Mouse (Mus musculus) intestine, embryonic 14.5 days (tissue): ENCODE measurements around the gene Mdc1. TPM values are rescaled to one million over a fixed set of nuclear protein-coding genes. Genes with fewer than 3 reads are reported as not detected.

Source experiments
- ATAC-seq: fragments of 200-750 bp; cut with Nextera tagmentation; replicated peaks from 2 replicates; pipeline ENCODE4 v1.8.0; 2017; ENCODE audit warnings: low read depth, moderate number of reproducible peaks, moderate TSS enrichment, moderate library complexity; ENCODE audit not compliant: low FRiP score, low TSS enrichment
- DNase-seq: peaks from one replicate; pipeline ENCODE4 v3.0.0-alpha.2; 2018; ENCODE audit warnings: low spot score
- H3K27ac ChIP-seq: fragments of 300-500 bp; sonication (generic); 2 replicates; pipeline ENCODE4 v1.5.1; 2014; ENCODE audit warnings: low read depth, mild to moderate bottlenecking, control low read depth
- H3K27me3 ChIP-seq: fragments of 300-500 bp; sonication (generic); replicated peaks from 2 replicates; pipeline ENCODE4 v1.6.1; 2014; ENCODE audit warnings: low read length, control low read depth; ENCODE audit not compliant: control insufficient read depth, insufficient read depth
- H3K36me3 ChIP-seq: fragments of 300-500 bp; sonication (generic); 2 replicates; pipeline ENCODE4 v1.6.1; 2014; ENCODE audit warnings: low read length, control low read depth; ENCODE audit not compliant: control insufficient read depth, insufficient read depth
- H3K4me1 ChIP-seq: fragments of 300-500 bp; sonication (generic); replicated peaks from 2 replicates; pipeline ENCODE4 v1.6.1; 2014; ENCODE audit warnings: low read length, control low read depth, mixed read lengths; ENCODE audit not compliant: control insufficient read depth, insufficient read depth
- H3K4me2 ChIP-seq: fragments of 300-500 bp; sonication (generic); 2 replicates; pipeline ENCODE4 v1.6.1; 2014; ENCODE audit warnings: low read length
- H3K4me3 ChIP-seq: fragments of 300-500 bp; sonication (generic); 2 replicates; pipeline ENCODE4 v1.5.1; 2014; ENCODE audit warnings: low read depth, low read length, control low read depth, mixed read lengths
- H3K9ac ChIP-seq: fragments of 300-500 bp; sonication (generic); 2 replicates; pipeline ENCODE4 v1.6.1; 2014; ENCODE audit warnings: mild to moderate bottlenecking, low read length
- H3K9me3 ChIP-seq: fragments of 300-500 bp; sonication (generic); 2 replicates; pipeline ENCODE4 v1.6.1; 2016; ENCODE audit warnings: low read length, control low read depth; ENCODE audit not compliant: control insufficient read depth
- WGBS: fragments of 180-500 bp; shearing (Covaris S2); extraction: QIAGEN DNeasy Blood & Tissue Kit; methylation state at CpG from one replicate; pipeline ENCODE4 v1.1.7; 2014; 5-methylcytosine and 5-hydroxymethylcytosine counted together
- polyA plus RNA-seq: library from polyadenylated mRNA; unstranded; fragments of >200 nt; fragmentation: Nextera tagmentation; extraction: Ambion mirVana; gene quantifications from 2 replicates; pipeline ENCODE4 v1.2.1, GENCODE M21; 2014

Gene Mdc1
- polyA plus RNA-seq, 1 experiment from 2014 or later, result 16.6 TPM

DNA sequence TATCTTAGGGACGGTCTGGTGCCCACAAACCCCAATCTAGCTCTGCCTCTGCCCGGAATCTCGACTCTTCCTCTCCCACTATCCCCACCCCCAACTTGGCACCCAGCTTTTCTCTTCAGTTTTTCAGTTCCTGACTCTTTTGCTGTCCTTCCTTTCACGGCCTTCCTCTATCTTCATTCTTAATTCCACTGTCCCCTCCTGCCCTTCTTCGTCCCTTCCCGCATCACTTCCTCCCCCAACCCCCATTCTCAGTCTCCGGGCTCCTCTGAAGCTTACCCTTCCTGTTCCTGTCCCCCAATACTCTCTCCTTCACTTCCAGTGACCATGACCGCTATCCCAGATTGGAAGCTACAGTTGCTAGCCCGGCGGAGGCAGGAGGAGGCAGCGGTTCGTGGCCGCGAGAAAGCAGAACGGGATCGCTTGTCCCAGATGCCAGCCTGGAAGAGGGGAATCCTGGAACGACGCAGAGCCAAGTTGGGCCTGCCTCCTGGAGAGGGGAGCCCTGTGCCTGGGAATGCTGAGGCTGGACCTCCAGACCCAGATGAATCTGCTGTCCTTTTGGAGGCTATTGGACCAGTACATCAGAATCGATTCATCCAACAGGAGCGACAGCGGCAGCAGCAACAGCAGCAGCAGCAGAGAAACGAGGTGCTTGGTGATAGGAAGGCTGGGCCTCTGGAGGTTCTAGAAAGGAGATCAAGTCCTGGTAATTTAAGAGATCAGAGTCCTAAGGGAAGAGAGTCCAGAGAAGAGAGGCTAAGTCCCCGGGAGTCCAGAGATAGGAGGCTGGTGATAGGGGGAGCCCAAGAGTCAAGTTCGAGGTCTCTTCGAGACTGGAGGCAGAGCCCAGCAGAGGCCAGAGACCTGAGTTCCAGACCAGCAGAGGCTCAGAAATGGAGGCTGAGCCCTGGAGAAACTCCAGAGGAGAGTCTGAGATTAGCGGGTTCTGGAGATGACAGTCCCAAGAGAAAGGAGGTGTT, 25.9 kb downstream of the Mdc1 start:
- DNase-seq (peak; percentile 63), ATAC-seq (no peak)
- WGBS, result 13% methylated on average over 26 of the region's 26 CpGs
- H3K9ac ChIP-seq, result peak overlapping the region; percentile 62
- peaks cover 50% of the 10 kb centered on the region for H3K4me1 ChIP-seq
- no peaks in the 10 kb centered on the region for H3K27me3 ChIP-seq
- peak overlapping the region; percentile 96 for H3K27ac ChIP-seq
- peak overlapping the region; percentile 68 for H3K4me3 ChIP-seq
- H3K9me3 ChIP-seq, result 0 out of 2 replicates have a peak, but pooled peaks cover 5% of the 10 kb centered on the region
- H3K4me2 ChIP-seq, result peak overlapping the region; percentile 92
- peaks cover 8% of the 10 kb centered on the region for H3K36me3 ChIP-seq

DNA sequence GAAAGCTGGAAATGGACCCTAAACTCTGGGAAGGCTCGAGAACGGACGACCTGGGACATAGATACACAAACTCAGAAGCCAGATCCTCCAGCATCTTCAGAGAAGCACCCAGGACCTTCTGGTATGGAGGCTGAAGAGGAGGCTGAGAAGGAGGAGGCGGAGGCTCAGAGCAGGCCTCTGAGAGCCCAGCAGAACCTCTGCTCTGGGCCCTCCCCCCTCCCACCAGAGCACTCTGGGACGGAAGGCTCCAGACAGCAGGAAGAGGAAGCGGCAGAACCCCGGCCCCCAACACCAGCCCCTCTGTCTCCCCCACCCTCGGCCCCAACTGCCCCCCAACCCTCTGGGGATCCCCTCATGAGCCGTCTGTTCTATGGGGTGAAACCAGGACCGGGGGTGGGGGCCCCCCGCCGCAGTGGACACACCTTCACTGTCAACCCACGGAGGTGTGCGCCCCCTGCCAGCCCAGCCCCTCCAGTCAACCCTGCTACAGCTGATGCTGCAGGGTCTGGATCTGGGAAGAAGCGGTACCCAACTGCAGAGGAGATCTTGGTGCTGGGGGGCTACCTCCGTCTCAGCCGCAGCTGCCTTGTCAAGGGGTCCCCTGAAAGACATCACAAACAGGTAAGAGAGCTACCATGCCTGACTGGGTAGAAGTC, 27.0 kb downstream of the Mdc1 start:
- DNase-seq, result no peak
- WGBS, result 31% methylated on average over 17 of the region's 17 CpGs

DNA sequence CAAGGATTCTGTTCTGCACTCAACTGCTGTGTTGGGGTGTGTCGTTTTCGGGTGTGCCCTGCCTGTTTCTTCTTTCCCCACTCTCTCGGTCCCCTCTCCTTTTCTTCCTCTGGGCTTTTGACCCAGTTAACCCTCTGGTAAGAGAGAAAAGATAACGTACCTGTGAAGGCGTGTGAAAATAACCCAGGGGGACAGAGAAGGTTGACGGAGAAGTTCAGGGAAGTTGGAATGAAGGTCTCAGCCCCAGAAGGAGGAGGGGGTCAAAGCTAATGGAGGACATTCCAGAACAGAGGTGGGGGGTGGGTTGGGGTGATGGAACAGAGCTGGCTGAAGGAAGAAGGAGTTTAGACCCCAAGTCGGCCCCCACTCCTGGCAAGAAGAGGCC, 27.6 kb downstream of the Mdc1 start:
- ATAC-seq (no peak), DNase-seq (no peak)
- H3K4me1 ChIP-seq, result peaks cover 53% of the 10 kb centered on the region
- peak overlapping the region; percentile 77 for H3K27ac ChIP-seq
- peak overlapping the region; percentile 68 for H3K4me3 ChIP-seq
- H3K9ac ChIP-seq, result peak overlapping the region; percentile 62
- H3K9me3 ChIP-seq, result 0 out of 2 replicates have a peak, but pooled peaks cover 5% of the 10 kb centered on the region
- H3K27me3 ChIP-seq, result no peaks in the 10 kb centered on the region
- WGBS, result 6% methylated on average over 7 of the region's 7 CpGs
- peak overlapping the region; percentile 92 for H3K4me2 ChIP-seq
- peaks cover 9% of the 10 kb centered on the region for H3K36me3 ChIP-seq

More for the DNA sequence above, 27.0 kb downstream of the Mdc1 start:
- Histone ChIP-seq H3K4me1 (peaks cover 50% of the 10 kb centered on the region), H3K9me3 (0 out of 2 replicates have a peak, but pooled peaks cover 5% of the 10 kb centered on the region), H3K4me3 (peak overlapping the region; percentile 68), H3K27ac (peak overlapping the region; percentile 77; the same call in 1 of the 2 replicates), H3K27me3 (no peaks in the 10 kb centered on the region), H3K9ac (peak overlapping the region; percentile 62), H3K36me3 (peaks cover 8% of the 10 kb centered on the region), H3K4me2 (peak overlapping the region; percentile 92)
- no peak for ATAC-seq

DNA sequence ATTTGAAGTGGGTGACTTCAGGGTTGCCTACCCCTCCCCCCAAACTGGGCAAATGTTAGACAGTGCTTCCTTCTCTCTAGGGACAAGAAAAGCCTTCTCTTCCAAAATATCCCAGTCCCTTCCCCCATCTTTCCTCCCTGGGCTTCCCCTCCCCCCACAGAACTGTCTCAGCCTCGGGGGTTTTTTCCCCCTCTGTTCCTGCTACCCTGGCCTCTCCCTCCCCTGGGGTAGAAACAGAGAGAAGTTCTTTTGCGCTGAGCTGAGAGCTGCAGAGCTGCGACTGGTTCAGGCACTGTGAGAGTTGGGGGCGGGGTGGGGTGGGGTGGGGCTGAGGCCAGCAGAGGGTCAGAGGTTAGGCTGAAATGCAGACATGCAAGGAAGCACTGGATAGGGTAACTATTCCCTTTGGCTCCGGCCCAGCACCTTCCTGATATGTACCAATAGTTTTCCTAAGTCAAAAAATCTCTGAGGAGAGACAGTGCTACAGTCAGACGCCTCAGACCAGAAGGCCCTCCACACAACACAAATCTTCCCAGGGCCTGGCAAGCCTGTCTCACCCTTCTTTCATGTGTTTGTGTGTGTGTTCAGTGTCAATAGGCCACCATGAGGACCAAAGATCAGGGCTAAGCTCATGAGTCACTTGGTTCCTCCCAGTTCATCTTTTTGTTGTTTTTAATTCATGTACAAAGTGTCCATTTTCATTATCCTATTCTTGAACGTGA, 28.2 kb downstream of the Mdc1 start:
- DNase-seq (peak; percentile 57), ATAC-seq (no peak)
- Histone ChIP-seq H3K9ac (peak overlapping the region; percentile 62), H3K9me3 (0 out of 2 replicates have a peak, but pooled peaks cover 5% of the 10 kb centered on the region), H3K4me2 (peak overlapping the region; percentile 92), H3K27ac (peak overlapping the region; percentile 77), H3K4me1 (peaks cover 51% of the 10 kb centered on the region), H3K27me3 (no peaks in the 10 kb centered on the region), H3K36me3 (peaks cover 15% of the 10 kb centered on the region), H3K4me3 (peak overlapping the region; percentile 68)
- 4% methylated on average over 7 of the region's 7 CpGs for WGBS

DNA sequence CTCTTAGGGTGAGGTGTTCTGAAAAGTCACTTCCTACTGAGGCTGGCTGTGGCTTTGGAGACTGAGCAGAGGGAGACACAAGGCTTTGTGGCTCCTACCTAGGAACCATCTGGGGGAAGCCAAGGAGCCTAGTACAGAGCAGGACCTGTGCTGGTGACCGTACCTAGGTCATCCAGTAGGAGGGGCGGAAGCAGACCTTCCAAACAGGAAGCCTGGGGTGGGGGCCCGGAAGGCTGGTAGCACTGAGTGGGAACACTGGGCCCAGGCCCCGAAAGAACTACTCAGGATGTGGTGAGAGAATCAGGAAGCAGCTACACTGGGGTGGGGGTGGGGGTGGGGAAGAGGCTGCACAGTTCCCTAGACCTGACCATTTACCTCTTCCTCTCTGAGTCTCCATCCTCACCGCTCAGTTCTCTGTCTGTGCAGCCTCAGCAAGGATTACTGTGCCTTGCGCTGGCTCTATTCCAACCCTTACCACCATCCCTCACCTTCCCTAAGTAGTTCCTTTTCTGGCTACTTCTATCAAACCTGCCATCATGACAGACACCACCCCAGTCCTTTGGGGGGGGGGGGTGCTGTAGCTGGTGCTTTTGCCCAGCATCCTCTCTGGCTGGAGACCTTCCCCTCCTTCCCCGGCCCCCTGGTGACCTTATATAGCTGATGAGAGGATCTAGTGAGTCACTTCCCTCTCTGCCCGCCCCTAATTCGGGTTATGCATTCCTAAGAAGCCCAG, 29.0 kb downstream of the Mdc1 start:
- peak; percentile 56 for DNase-seq

DNA sequence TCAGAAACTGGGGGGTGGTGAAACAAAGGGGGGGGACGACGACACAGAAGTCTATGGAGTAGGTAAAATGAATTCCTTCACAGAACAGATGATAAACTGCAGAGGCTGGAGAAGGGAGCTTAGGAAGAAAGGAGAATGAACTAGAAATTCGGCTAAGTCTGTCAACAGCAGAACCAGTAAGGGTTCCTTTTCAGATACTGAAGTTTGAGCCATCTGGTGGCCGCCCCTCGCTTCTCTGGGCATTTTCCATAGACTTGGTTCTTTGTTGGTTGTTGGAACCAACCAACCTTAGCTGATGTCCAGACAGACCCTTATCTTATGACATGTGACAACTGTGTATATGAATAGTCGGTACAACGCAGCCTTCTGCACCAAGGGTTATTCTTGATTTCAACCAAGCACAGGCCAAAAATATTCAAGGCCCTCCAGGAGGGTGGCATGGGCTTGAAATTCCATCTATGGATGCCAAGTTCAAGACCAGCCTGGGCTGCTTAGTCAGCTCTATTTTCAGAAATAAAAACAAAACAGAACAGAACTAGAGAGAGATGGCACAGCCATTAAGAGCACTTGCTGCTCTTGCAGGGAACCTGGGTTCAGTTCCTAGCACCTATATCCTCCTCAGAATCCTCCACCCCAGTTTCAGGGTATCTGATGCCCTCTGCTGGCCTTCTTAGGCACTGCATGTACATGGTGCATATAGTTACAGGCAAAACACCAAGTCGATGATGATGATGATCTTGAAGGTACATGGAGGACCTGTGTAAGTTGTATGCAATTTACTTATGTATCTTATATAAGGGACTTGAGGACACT, 29.8 kb downstream of the Mdc1 start:
- Histone ChIP-seq H3K4me2 (peak overlapping the region; percentile 92), H3K9me3 (0 out of 2 replicates have a peak, but pooled peaks cover 5% of the 10 kb centered on the region), H3K36me3 (peaks cover 28% of the 10 kb centered on the region), H3K9ac (no peak overlapping the region), H3K4me3 (peak overlapping the region; percentile 68), H3K27ac (peak overlapping the region; percentile 77), H3K27me3 (no peaks in the 10 kb centered on the region), H3K4me1 (peaks cover 44% of the 10 kb centered on the region)
- ATAC-seq, result no peak
- 72% methylated on average over 8 of the region's 8 CpGs for WGBS
- DNase-seq, result no peak

More for the DNA sequence above, 29.0 kb downstream of the Mdc1 start:
- H3K4me3 ChIP-seq, result peak overlapping the region; percentile 68
- WGBS, result 35% methylated on average over 9 of the region's 9 CpGs
- H3K27ac ChIP-seq, result peak overlapping the region; percentile 77
- H3K9ac ChIP-seq, result peak overlapping the region; percentile 62; the same call in 1 of the 2 replicates
- peaks cover 23% of the 10 kb centered on the region for H3K36me3 ChIP-seq
- H3K4me1 ChIP-seq, result peaks cover 44% of the 10 kb centered on the region
- 0 out of 2 replicates have a peak, but pooled peaks cover 5% of the 10 kb centered on the region for H3K9me3 ChIP-seq
- H3K4me2 ChIP-seq, result peak overlapping the region; percentile 92
- ATAC-seq, result no peak; the same call in 1 of the 2 replicates
- H3K27me3 ChIP-seq, result no peaks in the 10 kb centered on the region

DNA sequence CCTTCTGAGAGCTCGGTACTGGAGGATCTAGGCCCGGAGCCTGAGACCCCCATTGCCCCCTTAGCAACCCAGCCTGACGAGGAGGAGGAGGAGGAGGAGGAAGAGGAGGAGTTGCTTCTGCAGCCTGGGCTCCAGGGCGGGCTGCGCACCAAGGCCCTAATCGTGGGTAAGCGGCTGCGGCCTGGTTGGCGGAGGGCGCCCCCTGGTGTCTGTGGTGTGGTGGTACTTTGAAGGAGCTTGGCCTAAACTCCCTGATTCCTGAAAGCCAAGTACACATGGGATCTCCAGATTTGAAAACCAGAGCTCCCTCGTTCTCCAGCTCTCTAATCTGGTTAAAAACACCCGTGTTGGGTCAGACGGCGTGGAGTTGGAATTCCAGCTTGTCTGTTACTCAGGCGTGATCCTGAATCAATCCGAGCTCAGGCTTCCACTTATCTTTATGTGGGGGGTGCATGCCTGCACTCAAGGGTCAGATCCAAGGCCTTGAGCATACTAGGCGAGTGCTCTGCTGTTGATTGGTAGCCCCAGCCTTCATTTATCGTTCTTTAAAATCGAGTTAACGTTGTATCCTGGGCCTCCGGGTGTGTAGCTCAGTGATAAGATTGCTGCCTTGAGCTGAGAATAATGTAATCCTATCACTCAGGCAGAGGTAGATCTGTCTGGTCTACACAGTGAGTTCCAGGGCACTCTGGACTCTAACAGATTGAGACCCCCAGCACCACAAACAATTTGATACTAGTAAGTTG, 32.6 kb downstream of the Mdc1 start:
- no peak overlapping the region for H3K9ac ChIP-seq
- H3K36me3 ChIP-seq, result peaks cover 35% of the 10 kb centered on the region
- H3K4me2 ChIP-seq, result peak overlapping the region; percentile 13; the same call in 1 of the 2 replicates
- WGBS, result 31% methylated on average over 21 of the region's 21 CpGs
- no peak overlapping the region for H3K27ac ChIP-seq
- H3K4me3 ChIP-seq, result no peak overlapping the region
- peak; percentile 94 for DNase-seq
- 0 out of 2 replicates have a peak, but pooled peaks cover 5% of the 10 kb centered on the region for H3K9me3 ChIP-seq
- 0 out of 2 replicates have a peak, but pooled peaks have one; percentile 30 for ATAC-seq
- H3K4me1 ChIP-seq, result peaks cover 25% of the 10 kb centered on the region
- H3K27me3 ChIP-seq, result no peaks in the 10 kb centered on the region
